ENCODE assay signal across 22 mouse cellular contexts in the genomic region with DNA sequence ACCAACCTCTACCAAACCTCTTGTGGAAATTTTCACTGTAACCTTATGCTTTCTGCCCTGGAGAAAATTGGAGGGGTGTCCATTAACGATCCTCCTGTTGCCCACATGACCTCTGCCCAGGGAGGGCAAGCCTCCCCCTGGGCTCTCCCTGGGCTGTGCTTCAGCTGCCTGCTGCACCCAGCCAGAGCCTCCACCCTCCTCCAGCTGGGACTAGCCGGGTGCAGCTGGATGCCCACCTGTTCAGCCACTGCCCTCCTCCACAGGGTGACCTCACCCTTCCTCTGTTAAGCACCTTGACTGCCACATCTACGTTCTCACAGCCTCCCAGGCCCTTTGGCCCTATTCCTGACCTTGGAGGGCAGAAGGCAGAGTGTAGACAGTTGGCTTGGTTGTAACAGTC. TPM values are rescaled to one million over a fixed set of nuclear protein-coding genes. Genes with fewer than 3 reads are reported as not detected.
"Had no signal": no experiment of that assay in that cellular context is flagged by ENCODE, and none has a peak within 500 bp of the region (broad histone marks: within the 10 kb centered on the region; RNA-seq: fewer than 3 reads in every experiment).

No protein-coding gene starts in this region.

- H3K36me3 ChIP-seq: limb, embryonic 15.5 days; liver, embryonic 12.5 days; midbrain, embryonic 10.5 days; neural tube, embryonic 12.5 days had no signal

- ATAC-seq: hindbrain, postnatal 0 days; liver, embryonic 12.5 days had no signal

- H3K27ac ChIP-seq: hindbrain, postnatal 0 days; limb, embryonic 15.5 days; liver, embryonic 12.5 days; midbrain, embryonic 10.5 days; neural tube, embryonic 12.5 days had no signal

- H3K9me3 ChIP-seq: limb, embryonic 15.5 days; liver, embryonic 12.5 days; midbrain, embryonic 10.5 days; neural tube, embryonic 12.5 days had no signal

- H3K9ac ChIP-seq: limb, embryonic 15.5 days; liver, embryonic 12.5 days; lung, embryonic 14.5 days; neural tube, embryonic 12.5 days had no signal

- H3K27me3 ChIP-seq: limb, embryonic 15.5 days; liver, embryonic 12.5 days; neural tube, embryonic 12.5 days had no signal

- H3K4me2 ChIP-seq: limb, embryonic 15.5 days; liver, embryonic 12.5 days; lung, embryonic 14.5 days; neural tube, embryonic 12.5 days had no signal

- DNase-seq: layer of hippocampus, adult 9-11 months; lung, embryonic 14.5 days; lung, postnatal 10 days; lung, postnatal 4 days; midbrain, embryonic 14.5 days; thymus, adult 18-20 months; thymus, postnatal 25 days had no signal

- H3K4me3 ChIP-seq: limb, embryonic 15.5 days; liver, embryonic 12.5 days; midbrain, embryonic 10.5 days; neural tube, embryonic 12.5 days had no signal

- H3K4me1 ChIP-seq: limb, embryonic 15.5 days; liver, embryonic 12.5 days; midbrain, embryonic 10.5 days; neural tube, embryonic 12.5 days had no signal

RNA-seq across cellular contexts. Expression of gene Klk15, which starts 1.2 kb away (rescaled TPM):
- total RNA-seq: hindbrain, postnatal 0 days; left cerebral cortex, adult 18-20 months; left cerebral cortex, postnatal 14 days; megakaryocyte, adult 5-6 weeks; neutrophil, adult 5-6 weeks had no signal
- polyA plus RNA-seq: hindbrain, postnatal 0 days; intestine, embryonic 14.5 days; large intestine, adult 2 months; limb, embryonic 11.5 days; limb, embryonic 15.5 days; liver, embryonic 12.5 days; liver, embryonic 16.5 days; lung, embryonic 14.5 days; midbrain, embryonic 10.5 days; midbrain, embryonic 14.5 days; neural tube, embryonic 12.5 days; stomach, embryonic 14.5 days; urinary bladder, adult 2 months had no signal

RNA-seq across cellular contexts. Expression of gene Klk1b8, which starts 15.7 kb away (rescaled TPM):
- total RNA-seq: hindbrain, postnatal 0 days; left cerebral cortex, adult 18-20 months; left cerebral cortex, postnatal 14 days; megakaryocyte, adult 5-6 weeks; neutrophil, adult 5-6 weeks had no signal
- polyA plus RNA-seq: intestine, embryonic 14.5 days; large intestine, adult 2 months; limb, embryonic 11.5 days; limb, embryonic 15.5 days; liver, embryonic 12.5 days; liver, embryonic 16.5 days; lung, embryonic 14.5 days; midbrain, embryonic 10.5 days; midbrain, embryonic 14.5 days; neural tube, embryonic 12.5 days; stomach, embryonic 14.5 days; urinary bladder, adult 2 months had no signal

RNA-seq across cellular contexts. Expression of gene Klk1b1, which starts 31.8 kb away (rescaled TPM):
- total RNA-seq: hindbrain, postnatal 0 days; left cerebral cortex, adult 18-20 months; left cerebral cortex, postnatal 14 days; megakaryocyte, adult 5-6 weeks; neutrophil, adult 5-6 weeks had no signal
- polyA plus RNA-seq: hindbrain, postnatal 0 days; intestine, embryonic 14.5 days; large intestine, adult 2 months; limb, embryonic 11.5 days; limb, embryonic 15.5 days; liver, embryonic 12.5 days; liver, embryonic 16.5 days; lung, embryonic 14.5 days; midbrain, embryonic 10.5 days; midbrain, embryonic 14.5 days; neural tube, embryonic 12.5 days; stomach, embryonic 14.5 days; urinary bladder, adult 2 months had no signal

RNA-seq across cellular contexts. Expression of gene Klk1b9, which starts 41.1 kb away (rescaled TPM):
- total RNA-seq: hindbrain, postnatal 0 days; left cerebral cortex, adult 18-20 months; left cerebral cortex, postnatal 14 days; megakaryocyte, adult 5-6 weeks; neutrophil, adult 5-6 weeks had no signal
- polyA plus RNA-seq: hindbrain, postnatal 0 days; intestine, embryonic 14.5 days; large intestine, adult 2 months; limb, embryonic 11.5 days; limb, embryonic 15.5 days; liver, embryonic 12.5 days; liver, embryonic 16.5 days; lung, embryonic 14.5 days; midbrain, embryonic 10.5 days; midbrain, embryonic 14.5 days; neural tube, embryonic 12.5 days; stomach, embryonic 14.5 days; urinary bladder, adult 2 months had no signal

RNA-seq across cellular contexts. Expression of gene Klk4, which starts 53.8 kb away (rescaled TPM):
- total RNA-seq: left cerebral cortex, adult 18-20 months; left cerebral cortex, postnatal 14 days; megakaryocyte, adult 5-6 weeks; neutrophil, adult 5-6 weeks had no signal
- polyA plus RNA-seq: intestine, embryonic 14.5 days; large intestine, adult 2 months; limb, embryonic 15.5 days; liver, embryonic 12.5 days; liver, embryonic 16.5 days; lung, embryonic 14.5 days; midbrain, embryonic 10.5 days; midbrain, embryonic 14.5 days; stomach, embryonic 14.5 days; urinary bladder, adult 2 months had no signal
